Mouse (Mus musculus) spleen, postnatal 4 days (tissue): ENCODE measurements at regions not wholly inside any gene's neighbourhood (a gene's known extent, or its start where the extent isn't known, plus 50 kb on each side); places are given as distances from the start of the nearest gene placed in this dataset.

ENCODE experiments used
- DNase-seq, 2 experiments: peaks; one replicate each; pipeline ENCODE4 v3.0.0; 2022; ENCODE audit warnings: low spot score in 2 of 2

GRCm38 (mm10) chr5:115790436-115790835 is 54.6 kb upstream of the Cit start:
- peak; percentile 39 to 73 for DNase-seq
